Mouse (Mus musculus) cerebellum, adult 9-10 months (tissue): ENCODE measurements around the gene Agbl4.

ENCODE experiments used
- DNase-seq: peaks from one replicate; pipeline ENCODE4 v3.0.0; 2022

Agbl4 gene

DNA sequence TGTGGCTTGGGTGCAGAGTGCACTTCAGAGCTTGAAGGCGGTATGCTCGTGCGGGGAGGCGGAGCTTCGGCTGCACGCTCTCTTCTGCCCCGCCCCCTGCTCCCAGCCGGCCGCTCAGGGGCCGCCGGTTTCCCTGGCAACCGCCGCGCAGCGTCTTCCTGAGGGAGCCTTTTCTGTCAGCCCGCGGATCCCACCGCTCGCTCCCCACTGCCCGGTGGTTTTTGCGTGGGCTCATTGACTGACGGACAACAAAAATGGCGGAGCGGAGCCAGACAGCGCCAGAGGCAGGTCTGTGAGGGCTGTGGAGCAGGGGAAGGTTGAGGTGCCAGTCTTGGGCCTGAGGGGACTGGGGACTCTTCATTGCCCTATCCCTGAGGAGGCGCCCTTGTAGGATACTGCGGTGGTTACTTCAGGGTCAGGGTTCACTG is at the start of gene Agbl4:
Agbl4 (plus strand) TSS at position 44 of the 428 bp plus-strand sequence.
- peak; percentile 12 for DNase-seq

- no peak for DNase-seq
These were observed 46.6 kb upstream of the Agbl4 start for GRCm38 (mm10) chr4:110350856-110351177.

DNA sequence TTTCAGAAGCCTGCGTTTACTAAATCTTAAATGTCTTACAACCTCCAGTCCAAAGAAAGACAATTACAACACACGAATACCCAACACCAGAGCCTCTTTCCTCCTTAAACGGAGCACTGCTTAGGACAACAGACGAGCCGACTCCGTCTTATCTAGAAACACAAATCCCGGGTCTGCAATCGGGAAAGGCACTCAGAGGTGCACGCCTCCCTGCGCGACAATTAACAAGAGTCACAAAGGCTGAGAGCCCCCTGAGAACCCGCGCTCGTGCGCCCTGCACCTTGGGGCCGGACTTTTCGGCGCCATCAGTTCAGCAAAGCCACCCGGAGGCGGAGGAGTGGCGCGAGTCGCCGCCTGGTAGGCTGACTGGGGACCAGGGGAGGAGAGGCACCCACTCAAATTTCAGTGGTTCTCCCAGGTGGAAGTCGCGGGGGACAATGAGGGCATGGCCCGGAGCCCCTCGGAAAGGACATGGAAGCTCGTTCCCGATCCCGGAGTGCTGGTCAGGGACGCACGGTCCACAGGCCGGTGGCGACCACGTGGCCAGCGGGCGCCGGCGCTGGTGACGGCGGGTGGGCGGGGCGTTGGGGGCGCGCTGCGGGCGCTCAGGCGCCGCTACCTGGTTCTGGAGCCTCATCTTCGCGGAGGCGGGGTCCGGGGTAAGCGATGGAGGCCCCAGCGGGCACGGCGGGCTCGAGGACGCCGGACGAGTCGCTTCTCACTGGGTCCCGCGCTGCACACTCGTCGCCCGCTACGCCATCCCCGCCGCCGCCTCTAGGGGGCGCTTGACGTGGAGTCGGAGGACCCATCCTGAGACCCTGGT is 46.1 kb upstream of the Agbl4 start, which contains the start of gene Elavl4:
Elavl4 (minus strand) TSS at position 732 of the 823 bp plus-strand sequence.
- peak; percentile 73 for DNase-seq

DNA sequence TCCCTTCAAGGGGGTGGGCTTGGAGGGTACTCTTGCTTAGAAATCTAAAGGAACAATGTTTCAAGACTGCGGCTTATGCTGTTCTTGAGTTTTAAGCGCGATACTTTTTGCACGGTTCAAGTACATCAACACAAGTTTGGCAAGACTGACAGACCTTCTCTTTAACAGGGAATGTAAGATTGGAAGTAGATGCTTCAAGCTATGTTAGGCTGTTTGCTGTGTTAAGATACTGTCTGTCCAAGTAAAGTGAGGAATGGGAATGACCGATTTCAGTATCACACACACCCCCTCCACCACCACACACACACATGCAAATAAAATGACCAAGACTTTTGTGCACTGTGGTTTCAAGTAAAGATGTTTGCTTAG is 45.5 kb upstream of the Agbl4 start:
- no peak for DNase-seq

- no peak for DNase-seq
These were observed 36.9 kb upstream of the Agbl4 start for GRCm38 (mm10) chr4:110360568-110360967.

- DNase-seq, result no peak
These were observed 1.2 kb upstream of the Agbl4 start for GRCm38 (mm10) chr4:110396221-110396620.

DNA sequence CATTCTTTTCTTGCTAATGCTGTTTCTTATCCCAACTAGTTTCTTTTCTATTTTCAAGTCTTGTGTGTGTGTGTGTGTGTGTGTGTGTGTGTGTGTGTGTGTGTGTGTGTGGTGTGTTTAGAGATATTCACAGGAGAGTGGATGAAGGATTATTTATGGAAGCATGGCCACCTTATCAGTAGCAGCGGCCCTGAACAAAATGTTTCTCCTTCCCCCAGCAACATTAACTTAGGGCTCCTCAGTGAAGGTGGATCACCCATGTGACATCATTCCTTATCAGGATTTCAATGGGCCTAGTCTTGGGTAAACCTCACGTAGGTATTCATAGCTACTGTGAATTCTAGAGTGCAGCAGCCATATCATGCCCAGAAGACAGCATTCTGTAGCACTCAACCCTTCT is 22.8 kb downstream of the Agbl4 start:
- no peak for DNase-seq

- no peak for DNase-seq
These were observed 30.2 kb downstream of the Agbl4 start for GRCm38 (mm10) chr4:110427653-110428052.

DNA sequence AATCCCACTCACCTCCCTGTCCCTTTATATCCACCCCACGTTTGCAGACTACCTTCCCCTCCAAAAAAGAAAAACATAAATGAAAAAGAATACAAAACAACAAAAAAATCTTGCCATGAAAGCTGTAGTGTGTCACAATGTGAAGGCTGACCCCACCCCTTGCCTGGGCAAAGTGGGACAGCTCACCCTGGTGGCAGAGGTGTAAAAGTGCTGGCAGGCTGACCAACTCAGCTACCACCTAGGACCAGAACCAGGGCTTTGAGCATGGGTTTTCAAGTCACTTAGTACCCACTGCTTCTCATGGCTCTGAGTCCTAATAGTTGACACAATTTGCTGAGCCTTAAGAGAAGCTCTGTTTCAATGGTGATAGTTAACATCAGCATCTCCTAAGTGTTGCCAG is 96.9 kb downstream of the Agbl4 start:
- DNase-seq, result no peak

GRCm38 (mm10) chr4:110529804-110530203 is 132.3 kb downstream of the Agbl4 start:
- DNase-seq, result no peak

DNA sequence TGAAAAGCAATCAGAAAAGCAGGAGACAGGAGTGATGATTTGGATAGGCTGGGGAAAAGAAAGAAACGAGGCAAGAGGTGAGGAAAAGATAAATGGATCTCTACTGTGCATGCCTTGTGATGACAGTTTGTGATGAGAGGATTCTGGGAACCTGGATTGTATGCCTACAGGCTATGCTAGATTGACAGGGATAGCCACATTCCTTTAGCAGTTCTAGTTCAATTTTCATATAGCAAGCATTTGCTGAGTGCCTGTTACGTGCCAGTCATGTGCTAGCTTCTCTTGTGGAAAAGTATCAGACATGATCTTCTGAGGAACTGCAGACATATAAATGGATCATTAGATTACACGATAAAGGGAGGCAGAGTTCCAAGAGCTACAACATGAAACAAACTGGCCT is 151.8 kb downstream of the Agbl4 start:
- no peak for DNase-seq

GRCm38 (mm10) chr4:110597726-110598283 is 200.3 kb downstream of the Agbl4 start:
- DNase-seq, result no peak

DNA sequence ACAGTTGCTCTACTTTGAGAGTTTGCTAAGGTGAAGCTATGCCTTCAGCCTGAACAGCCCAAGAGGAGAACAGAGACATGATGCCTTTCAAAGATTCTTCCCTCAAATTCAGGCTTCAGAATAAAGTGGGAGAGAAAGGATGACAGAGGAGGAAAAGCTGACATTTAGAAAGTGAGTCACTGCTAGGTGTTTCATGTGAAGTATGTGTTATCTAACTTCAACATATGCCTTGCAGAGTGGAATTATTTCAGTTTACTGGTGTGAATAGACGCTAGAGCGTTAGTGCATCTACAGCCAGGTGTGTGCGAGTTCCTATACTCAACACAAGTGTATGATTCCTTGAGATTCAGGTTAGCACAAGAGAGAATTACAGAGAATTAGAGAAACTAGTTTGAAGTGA is 244.0 kb downstream of the Agbl4 start:
- DNase-seq, result no peak

DNA sequence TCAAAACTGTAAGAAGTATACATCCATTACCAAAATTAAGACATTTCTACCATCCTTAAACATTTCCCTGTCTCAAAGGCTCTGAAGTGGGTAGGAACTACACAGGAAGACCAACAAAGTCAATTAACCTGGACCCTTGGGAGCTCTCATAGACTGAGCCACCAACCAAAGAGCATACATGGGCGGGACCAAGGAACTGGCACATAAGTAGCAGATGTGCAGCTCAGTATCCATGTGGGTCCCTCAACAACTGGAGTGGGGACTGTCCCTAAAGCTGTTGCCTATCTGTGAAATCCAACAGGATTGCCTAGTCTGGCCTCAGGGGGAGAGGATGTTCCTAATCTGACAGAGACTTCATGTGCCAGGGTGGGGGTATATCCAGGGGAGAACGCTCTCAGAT is 265.5 kb downstream of the Agbl4 start:
- no peak for DNase-seq

DNA sequence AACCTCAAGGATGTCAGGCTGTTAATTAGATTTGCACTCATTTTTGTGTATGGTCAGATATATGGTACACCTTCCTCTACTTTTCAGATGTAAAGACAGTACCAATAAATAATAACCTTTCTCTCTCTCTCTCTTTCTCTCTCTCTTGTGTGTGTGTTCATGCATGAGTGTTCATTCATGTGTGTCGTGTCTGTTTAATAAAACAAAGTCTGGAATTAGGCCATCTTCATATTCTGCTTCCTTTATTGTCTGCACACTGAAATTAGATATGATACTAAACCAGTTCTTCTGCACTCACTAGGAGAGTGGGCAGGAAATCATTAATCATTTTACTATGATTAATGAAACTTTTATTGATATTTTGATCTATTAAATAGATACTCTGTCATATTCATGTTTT is 276.7 kb downstream of the Agbl4 start:
- DNase-seq, result no peak

DNA sequence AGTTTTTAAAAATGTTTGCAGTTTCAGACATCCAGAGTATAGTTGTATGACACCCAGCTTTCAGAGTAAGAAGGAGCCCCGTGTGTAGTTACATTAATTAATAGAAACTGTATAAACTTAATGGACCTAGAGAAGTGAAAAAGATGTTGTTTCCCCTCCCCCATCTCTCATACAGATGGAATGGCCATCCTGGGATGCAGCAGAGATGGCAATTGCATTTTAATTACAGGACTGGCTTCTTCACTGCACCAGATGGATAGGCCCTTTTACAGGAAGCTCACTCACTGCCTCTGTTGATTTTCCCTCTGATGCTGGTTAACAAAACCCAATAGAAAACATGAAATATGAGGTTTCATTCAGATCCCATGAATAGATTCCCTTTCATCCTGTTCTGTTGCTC is 337.7 kb downstream of the Agbl4 start:
- no peak for DNase-seq

GRCm38 (mm10) chr4:110757941-110758340 is 360.5 kb downstream of the Agbl4 start:
- no peak for DNase-seq

GRCm38 (mm10) chr4:110788596-110788995 is 391.1 kb downstream of the Agbl4 start:
- no peak for DNase-seq

GRCm38 (mm10) chr4:110799902-110800301 is 402.4 kb downstream of the Agbl4 start:
- no peak for DNase-seq

- no peak for DNase-seq
These were observed 413.5 kb downstream of the Agbl4 start for GRCm38 (mm10) chr4:110810947-110811346.

DNA sequence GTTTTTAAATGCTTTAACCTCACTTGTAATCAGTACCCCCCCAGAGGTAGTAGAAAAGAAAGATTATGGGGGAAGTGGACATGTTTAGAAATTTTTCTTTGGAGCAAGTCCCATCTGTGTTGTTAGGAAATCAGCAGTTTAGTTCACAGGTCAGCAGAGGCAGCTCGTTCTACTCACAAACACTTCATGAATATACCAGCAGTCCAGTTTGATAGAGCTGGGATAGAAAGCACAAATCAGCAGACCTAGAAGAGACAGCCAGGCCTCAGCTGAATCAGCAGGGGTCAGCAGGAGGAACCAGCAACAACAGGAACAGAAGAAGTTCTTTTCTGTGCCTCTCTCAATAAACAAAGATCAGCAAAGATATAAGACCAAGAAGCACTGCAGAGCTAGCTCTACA is 435.3 kb downstream of the Agbl4 start:
- DNase-seq, result no peak

- DNase-seq, result peak; percentile 3
These were observed 482.4 kb downstream of the Agbl4 start for GRCm38 (mm10) chr4:110879719-110880443.

DNA sequence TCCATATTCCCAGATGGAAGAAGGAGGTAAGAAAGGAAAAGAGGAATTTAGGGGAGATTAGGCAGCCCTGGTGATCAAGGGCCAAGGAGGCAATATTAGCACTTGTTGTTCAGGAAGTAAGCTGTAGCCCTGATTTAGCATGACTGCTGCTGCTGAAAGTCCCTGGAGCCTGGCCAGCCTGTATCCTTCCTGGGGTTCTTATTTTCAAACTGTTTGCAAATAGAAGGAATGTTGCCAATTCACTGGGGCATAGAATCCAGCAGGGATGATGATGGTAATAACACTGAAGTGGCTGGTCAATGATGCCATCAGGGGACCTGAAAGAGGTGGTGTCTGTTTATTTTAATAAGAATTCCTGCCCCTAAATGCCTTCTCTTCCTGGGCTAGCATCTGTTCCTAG is 518.6 kb downstream of the Agbl4 start:
- DNase-seq, result no peak

DNA sequence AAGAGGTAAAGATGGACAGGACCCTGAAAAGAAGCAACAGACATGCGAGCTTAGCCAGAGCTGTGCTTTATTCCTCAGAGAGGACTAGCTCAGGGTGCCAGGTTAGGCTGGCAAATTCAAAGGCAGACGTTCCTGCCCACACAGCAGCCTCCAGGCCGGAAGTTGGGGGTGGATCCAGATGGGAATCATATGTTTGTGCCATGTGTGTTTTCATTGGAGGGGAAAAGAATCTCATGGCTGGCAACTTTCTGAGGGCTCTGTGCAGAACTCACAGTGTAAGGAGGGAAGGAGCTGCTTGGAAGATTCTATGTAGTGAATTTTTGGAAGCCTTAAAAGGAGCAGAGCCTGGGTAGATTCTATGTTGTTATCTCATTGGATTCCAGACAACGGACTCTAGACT is 519.1 kb downstream of the Agbl4 start:
- DNase-seq, result no peak
